Mouse (Mus musculus) midbrain, embryonic 14.5 days (tissue): ENCODE measurements around the gene Cchcr1. TPM values are rescaled to one million over a fixed set of nuclear protein-coding genes. Genes with fewer than 3 reads are reported as not detected.
A peak's percentile ranks its signal among the peaks of the same experiment; 100 is the strongest.

Experiments used
- ATAC-seq: fragments of 200-750 bp; cut with Nextera tagmentation; 2 replicates; pipeline ENCODE4 v1.8.0; 2017; ENCODE audit warnings: moderate number of reproducible peaks, moderate library complexity; ENCODE audit not compliant: low FRiP score, low TSS enrichment
- DNase-seq: peaks from one replicate; pipeline ENCODE4 v3.0.0-alpha.2; 2015
- H3K27ac ChIP-seq: fragments of 300-500 bp; sonication (generic); replicated peaks from 2 replicates; pipeline ENCODE4 v1.5.1; 2014; ENCODE audit warnings: mild to moderate bottlenecking, low read depth, low read length, moderate library complexity
- H3K27me3 ChIP-seq: fragments of 300-500 bp; sonication (generic); 2 replicates; pipeline ENCODE4 v1.6.1; 2014; ENCODE audit warnings: low read length, control low read depth, mixed read lengths; ENCODE audit not compliant: control insufficient read depth, insufficient read depth
- H3K36me3 ChIP-seq: fragments of 300-500 bp; sonication (generic); 2 replicates; pipeline ENCODE4 v1.6.1; 2014; ENCODE audit warnings: low read length, control low read depth; ENCODE audit not compliant: control insufficient read depth, insufficient read depth
- H3K4me1 ChIP-seq: fragments of 300-500 bp; sonication (generic); 2 replicates; pipeline ENCODE4 v1.6.1; 2014; ENCODE audit warnings: mild to moderate bottlenecking, antibody characterized with exemption, low read length, control low read depth; ENCODE audit not compliant: control insufficient read depth, insufficient read depth
- H3K4me2 ChIP-seq: fragments of 300-500 bp; sonication (generic); 2 replicates; pipeline ENCODE4 v1.6.1; 2014; ENCODE audit warnings: mild to moderate bottlenecking, low read length, moderate library complexity
- H3K4me3 ChIP-seq: fragments of 300-500 bp; sonication (generic); replicated peaks from 2 replicates; pipeline ENCODE4 v1.5.1; 2014; ENCODE audit warnings: low read depth, low read length
- H3K9ac ChIP-seq: fragments of 300-500 bp; sonication (generic); replicated peaks from 2 replicates; pipeline ENCODE4 v1.6.1; 2014; ENCODE audit warnings: mild to moderate bottlenecking, low read length, moderate library complexity
- H3K9me3 ChIP-seq: fragments of 300-500 bp; sonication (generic); 2 replicates; pipeline ENCODE4 v1.6.1; 2016; ENCODE audit warnings: low read length, control low read depth, mixed read lengths; ENCODE audit not compliant: control insufficient read depth
- WGBS: fragments of 180-500 bp; shearing (Covaris S2); extraction: QIAGEN DNeasy Blood & Tissue Kit; methylation state at CpG from one replicate; pipeline ENCODE4 v1.1.7; 2014; 5-methylcytosine and 5-hydroxymethylcytosine counted together
- polyA plus RNA-seq: library from polyadenylated mRNA; unstranded; fragments of >200 nt; fragmentation: Nextera tagmentation; extraction: Ambion mirVana; gene quantifications from 2 replicates; pipeline ENCODE4 v1.2.1, GENCODE M21; 2014

Cchcr1 gene
- polyA plus RNA-seq, 1 experiment from 2014 or later: 3.4 TPM

- H3K36me3 ChIP-seq: no peaks in the 10 kb centered on the region
- WGBS: 75% methylated on average over 14 of the region's 14 CpGs
- peaks cover 5% of the 10 kb centered on the region for H3K4me1 ChIP-seq
- ATAC-seq (no peak), DNase-seq (no peak)
- no peak overlapping the region for H3K27ac ChIP-seq
- H3K4me3 ChIP-seq: no peak overlapping the region
- peaks cover 9% of the 10 kb centered on the region for H3K27me3 ChIP-seq
- no peaks in the 10 kb centered on the region for H3K9me3 ChIP-seq
- no peak overlapping the region for H3K9ac ChIP-seq
- H3K4me2 ChIP-seq: no peak overlapping the region
Observed at GRCm38 (mm10) chr17:35570836-35571235, 53.9 kb downstream of the Cchcr1 start.

GRCm38 (mm10) chr17:35571477-35571876 lies 54.6 kb downstream of the Cchcr1 start:
- H3K36me3 ChIP-seq: no peaks in the 10 kb centered on the region
- peaks cover 5% of the 10 kb centered on the region for H3K4me1 ChIP-seq
- DNase-seq: no peak
- H3K9me3 ChIP-seq: no peaks in the 10 kb centered on the region
- H3K4me2 ChIP-seq: no peak overlapping the region
- H3K27ac ChIP-seq: no peak overlapping the region
- 95% methylated on average over 7 of the region's 7 CpGs for WGBS
- ATAC-seq: no peak
- no peak overlapping the region for H3K4me3 ChIP-seq
- H3K27me3 ChIP-seq: peaks cover 9% of the 10 kb centered on the region
- no peak overlapping the region for H3K9ac ChIP-seq

GRCm38 (mm10) chr17:35578211-35578610 lies 61.3 kb downstream of the Cchcr1 start:
- H3K4me3 ChIP-seq: no peak overlapping the region
- no peak for ATAC-seq
- H3K9me3 ChIP-seq: no peaks in the 10 kb centered on the region
- 21% methylated on average over 6 of the region's 6 CpGs for WGBS
- no peak overlapping the region for H3K27ac ChIP-seq
- H3K9ac ChIP-seq: no peak overlapping the region
- no peaks in the 10 kb centered on the region for H3K27me3 ChIP-seq
- H3K4me2 ChIP-seq: no peak overlapping the region
- no peaks in the 10 kb centered on the region for H3K36me3 ChIP-seq
- no peaks in the 10 kb centered on the region for H3K4me1 ChIP-seq
- DNase-seq: peak; percentile 86

Other genes starting within 250 kb of the Cchcr1 start
- gene H2-Q1, start 196.7 kb upstream of the Cchcr1 start, polyA plus RNA-seq: 0.16 TPM in 1 of 2 replicates, not detected in the other
- gene H2-Q2, start 174.9 kb upstream of the Cchcr1 start, polyA plus RNA-seq: 1.5 and 1.8 TPM in 2 replicates
- gene H2-Q4, start 137.5 kb upstream of the Cchcr1 start, polyA plus RNA-seq: 0.18 and 0.80 TPM in 2 replicates
- gene H2-Q6, start 92.2 kb upstream of the Cchcr1 start, polyA plus RNA-seq: 0.61 and 0.63 TPM in 2 replicates
- gene H2-Q7, start 77.9 kb upstream of the Cchcr1 start, polyA plus RNA-seq: 2.5 and 2.8 TPM in 2 replicates
- 0.38 TPM in 1 of 2 replicates, not detected in the other for gene H2-Q10, start 47.0 kb upstream of the Cchcr1 start, polyA plus RNA-seq
- gene Pou5f1, start 11.1 kb upstream of the Cchcr1 start, polyA plus RNA-seq: not detected in 2 replicates
- 8.9 and 15.5 TPM in 2 replicates for gene Tcf19, start 276 bp upstream of the Cchcr1 start, polyA plus RNA-seq
- 0.54 and 0.61 TPM in 2 replicates for gene Psors1c2, start 16.1 kb downstream of the Cchcr1 start, polyA plus RNA-seq
- gene Cdsn, start 35.0 kb downstream of the Cchcr1 start, polyA plus RNA-seq: 0.11 TPM in 1 of 2 replicates, not detected in the other
- not detected in 2 replicates for gene 2300002M23Rik, start 50.4 kb downstream of the Cchcr1 start, polyA plus RNA-seq
- gene Sfta2, start 84.4 kb downstream of the Cchcr1 start, polyA plus RNA-seq: not detected in 2 replicates
- not detected in 2 replicates for gene Gm9573, start 109.5 kb downstream of the Cchcr1 start, polyA plus RNA-seq
- gene Mucl3, start 126.6 kb downstream of the Cchcr1 start, polyA plus RNA-seq: not detected in 2 replicates
- 9.5 and 14.8 TPM in 2 replicates for gene Vars2, start 150.5 kb downstream of the Cchcr1 start, polyA plus RNA-seq
- gene Gtf2h4, start 156.6 kb downstream of the Cchcr1 start, polyA plus RNA-seq: 23.6 and 25.5 TPM in 2 replicates
- 52.9 and 87.2 TPM in 2 replicates for gene Ddr1, start 187.5 kb downstream of the Cchcr1 start, polyA plus RNA-seq